Mouse (Mus musculus) yolk sac, embryonic 10.5 days (tissue): ENCODE data around the gene Ypel3.

Experiments
- DNase-seq: peaks from one replicate; pipeline ENCODE4 v3.0.0-alpha.2; 2017; ENCODE audit warnings: low spot score

Gene Ypel3

GRCm38 (mm10) chr7:126815726-126816222 lies 39.0 kb downstream of the Ypel3 start:
- no peak for DNase-seq

- DNase-seq = no peak
Observed at GRCm38 (mm10) chr7:126816494-126816893, 39.7 kb downstream of the Ypel3 start.

- DNase-seq = no peak
Observed at GRCm38 (mm10) chr7:126817595-126817994, 40.8 kb downstream of the Ypel3 start.

- DNase-seq = no peak
Observed at GRCm38 (mm10) chr7:126818818-126819217, 42.1 kb downstream of the Ypel3 start.

- peak; percentile 72 for DNase-seq
Observed at GRCm38 (mm10) chr7:126821835-126822511, 45.2 kb downstream of the Ypel3 start.

GRCm38 (mm10) chr7:126822741-126823140 lies 46.0 kb downstream of the Ypel3 start:
- DNase-seq = no peak

- DNase-seq = no peak
Observed at GRCm38 (mm10) chr7:126823202-126823711, 46.5 kb downstream of the Ypel3 start.

- no peak for DNase-seq
Observed at GRCm38 (mm10) chr7:126823940-126824339, 47.2 kb downstream of the Ypel3 start.

- no peak for DNase-seq
Observed at GRCm38 (mm10) chr7:126825403-126825802, 48.6 kb downstream of the Ypel3 start.

GRCm38 (mm10) chr7:126825952-126826351 lies 49.2 kb downstream of the Ypel3 start:
- DNase-seq = no peak
